Mouse (Mus musculus) bone marrow, adult 2 months (tissue): Measurements from ENCODE around the gene Agbl4. TPM values are rescaled to one million over a fixed set of nuclear protein-coding genes. Genes with fewer than 3 reads are reported as not detected.

Experiments used
- H3K27ac ChIP-seq: fragments of 200-500 bp; 2 replicates; pipeline ENCODE4 v1.5.1; 2012; ENCODE audit warnings: low read depth, mild to moderate bottlenecking, control low read depth, inconsistent platforms, low read length; ENCODE audit not compliant: control insufficient read depth, poor library complexity, insufficient read depth
- H3K4me1 ChIP-seq: fragments of 200-500 bp; 2 replicates; pipeline ENCODE4 v1.6.1; 2011; ENCODE audit warnings: low read length; ENCODE audit not compliant: control insufficient read depth, insufficient read depth
- H3K4me3 ChIP-seq: fragments of 200-500 bp; replicated peaks from 2 replicates; pipeline ENCODE3; 2011; ENCODE audit warnings: mild to moderate bottlenecking, low read depth, low read length, control low read depth; ENCODE audit not compliant: control insufficient read depth
- CTCF ChIP-seq: fragments of 200-500 bp; IDR thresholded peaks from 2 replicates; pipeline ENCODE4 v1.5.1; 2011; ENCODE audit warnings: low read length, control low read depth; ENCODE audit not compliant: control insufficient read depth, insufficient read depth
- POLR2A ChIP-seq: fragments of 200-500 bp; IDR thresholded peaks from 2 replicates; pipeline ENCODE4 v1.6.1; 2011; ENCODE audit warnings: low read depth, mild to moderate bottlenecking, control low read depth, low read length, borderline replicate concordance; ENCODE audit not compliant: control insufficient read depth
- WGBS: fragments of 180-500 bp; shearing (Covaris S2); methylation state at CpG from one replicate; pipeline ENCODE4 v1.1.7; 2018; 5-methylcytosine and 5-hydroxymethylcytosine counted together
- polyA plus RNA-seq: library from polyadenylated mRNA; stranded (reverse); fragments of >200 nt; gene quantifications from 2 replicates; pipeline ENCODE4 v1.2.4, GENCODE M21; 2011; ENCODE audit warnings: low replicate concordance; ENCODE audit not compliant: missing spikeins, insufficient read depth, insufficient read length

Agbl4 gene
- polyA plus RNA-seq, 1 experiment: not detected

DNA sequence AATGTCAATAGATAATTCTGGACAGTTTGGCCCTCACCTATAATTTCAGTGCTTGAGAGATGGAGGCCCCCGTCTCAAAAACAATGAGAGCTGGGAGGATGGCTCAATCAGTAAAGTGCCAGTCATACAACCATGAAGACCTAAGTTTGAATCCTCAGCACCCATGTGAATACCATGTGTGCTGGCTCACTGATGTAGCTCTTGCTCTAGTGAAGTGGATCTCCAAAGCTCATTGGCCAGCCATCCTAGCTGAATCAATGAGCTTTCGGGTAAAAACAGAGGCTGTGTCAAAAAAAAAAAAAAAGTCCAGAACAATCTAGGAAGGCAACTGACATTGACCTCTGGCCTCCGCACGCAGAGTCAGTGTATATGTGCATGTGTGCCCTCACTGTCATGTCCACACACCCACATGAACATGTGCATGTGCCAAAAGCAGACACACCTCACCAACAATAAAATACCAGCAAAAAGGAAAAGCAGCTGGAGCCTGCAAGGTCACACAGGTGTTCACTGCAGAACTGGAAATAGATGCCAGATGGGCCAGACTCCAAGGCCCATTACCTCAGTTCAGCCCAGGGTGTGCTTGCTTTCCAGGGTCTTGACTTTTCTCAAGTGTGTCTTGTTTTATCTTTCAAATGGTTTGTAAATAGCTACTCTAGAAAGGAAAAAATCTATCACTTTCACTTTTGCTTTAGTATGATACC is 1192.2 kb downstream of the Agbl4 start:
- Histone ChIP-seq H3K27ac (no peak overlapping the region), H3K4me3 (no peak overlapping the region), H3K4me1 (no peaks in the 10 kb centered on the region)
- TF ChIP-seq CTCF: no peak
- TF ChIP-seq POLR2A: no peak
- WGBS: 81% methylated on average over 4 of the region's 4 CpGs

GRCm38 (mm10) chr4:111594655-111595295 is 1197.3 kb downstream of the Agbl4 start:
- H3K4me3 ChIP-seq: no peak overlapping the region
- H3K4me1 ChIP-seq: no peaks in the 10 kb centered on the region
- no peak overlapping the region for H3K27ac ChIP-seq
- WGBS: 80% methylated on average over 3 of the region's 3 CpGs
- TF ChIP-seq POLR2A (no peak), CTCF (no peak)

GRCm38 (mm10) chr4:111597249-111597661 is 1199.8 kb downstream of the Agbl4 start:
- 93% methylated on average over 2 of the region's 2 CpGs for WGBS
- H3K27ac ChIP-seq: no peak overlapping the region
- TF ChIP-seq POLR2A (no peak), CTCF (no peak)
- no peak overlapping the region for H3K4me3 ChIP-seq
- no peaks in the 10 kb centered on the region for H3K4me1 ChIP-seq

DNA sequence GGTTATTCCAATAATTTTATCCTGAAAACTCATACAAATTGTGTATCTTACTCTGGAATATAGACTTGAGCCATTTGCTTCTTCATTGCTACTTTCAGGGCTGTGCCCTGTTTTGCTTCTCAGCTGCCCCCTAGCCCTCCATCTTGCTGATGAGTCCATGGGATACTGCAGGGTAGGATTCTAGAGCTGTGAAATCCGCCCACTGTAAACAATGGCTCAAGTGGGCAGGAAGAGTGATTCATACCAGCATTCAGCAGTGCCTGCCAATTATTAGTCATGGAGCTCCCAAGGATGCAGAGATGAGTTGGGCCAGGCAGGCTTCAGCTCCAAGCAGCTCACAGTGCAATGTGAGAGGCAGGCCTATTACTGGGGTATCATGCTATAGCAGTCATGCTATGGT is 1200.5 kb downstream of the Agbl4 start:
- no peak for TF ChIP-seq CTCF
- no peak for TF ChIP-seq POLR2A
- Histone ChIP-seq H3K4me3 (no peak overlapping the region), H3K27ac (no peak overlapping the region), H3K4me1 (no peaks in the 10 kb centered on the region)
- 61% methylated on average over 1 of the region's 1 CpGs for WGBS

- Histone ChIP-seq H3K27ac (no peak overlapping the region), H3K4me1 (no peaks in the 10 kb centered on the region), H3K4me3 (no peak overlapping the region)
- TF ChIP-seq CTCF: no peak
- TF ChIP-seq POLR2A: no peak
- WGBS: 77% methylated on average over 2 of the region's 2 CpGs
Observed at GRCm38 (mm10) chr4:111603194-111603593, 1205.7 kb downstream of the Agbl4 start.

- WGBS: 74% methylated on average over 8 of the region's 8 CpGs
- no peak overlapping the region for H3K4me3 ChIP-seq
Observed at GRCm38 (mm10) chr4:111607826-111608500, 1210.5 kb downstream of the Agbl4 start.

DNA sequence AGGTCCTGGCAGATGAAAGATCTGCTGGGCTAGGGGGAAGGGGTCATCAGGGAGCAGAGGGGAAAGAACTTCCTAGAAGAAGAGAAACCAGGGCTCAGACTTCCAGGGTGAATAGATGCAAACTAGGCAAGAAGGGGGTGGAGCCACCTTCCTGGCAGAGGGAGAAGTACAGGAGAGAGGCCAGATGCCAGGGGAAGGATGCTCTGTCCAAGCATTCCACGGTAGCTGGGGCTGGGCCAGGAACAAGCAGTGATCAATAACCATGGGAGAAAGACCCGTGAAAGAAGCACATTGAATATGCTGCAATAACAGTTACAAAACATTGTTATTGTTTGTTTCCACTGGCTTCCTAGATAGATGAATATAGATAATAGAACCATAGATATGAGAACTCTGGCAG is 1224.4 kb downstream of the Agbl4 start:
- Histone ChIP-seq H3K4me1 (no peaks in the 10 kb centered on the region), H3K27ac (no peak overlapping the region), H3K4me3 (no peak overlapping the region)
- WGBS: 40% methylated on average over 2 of the region's 2 CpGs
- TF ChIP-seq CTCF (no peak), POLR2A (no peak)

More at GRCm38 (mm10) chr4:111607826-111608500, 1210.5 kb downstream of the Agbl4 start:
- Histone ChIP-seq H3K27ac (no peak overlapping the region), H3K4me1 (no peaks in the 10 kb centered on the region)
- TF ChIP-seq CTCF (no peak), POLR2A (no peak)

- TF ChIP-seq CTCF: no peak
- H3K27ac ChIP-seq: no peak overlapping the region
- WGBS: 59% methylated on average over 5 of the region's 5 CpGs
- H3K4me3 ChIP-seq: no peak overlapping the region
- no peaks in the 10 kb centered on the region for H3K4me1 ChIP-seq
Observed at GRCm38 (mm10) chr4:111624914-111625313, 1227.5 kb downstream of the Agbl4 start.
